Mouse (Mus musculus): ENCODE results near the gene Trit1. TPM values are rescaled to one million over a fixed set of nuclear protein-coding genes. Genes with fewer than 3 reads are reported as not detected.
A peak's percentile ranks its signal among the peaks of the same experiment; 100 is the strongest.

Trit1 gene
- polyA plus RNA-seq, 1 experiment from 2014 or later, result 18.1 TPM

DNA sequence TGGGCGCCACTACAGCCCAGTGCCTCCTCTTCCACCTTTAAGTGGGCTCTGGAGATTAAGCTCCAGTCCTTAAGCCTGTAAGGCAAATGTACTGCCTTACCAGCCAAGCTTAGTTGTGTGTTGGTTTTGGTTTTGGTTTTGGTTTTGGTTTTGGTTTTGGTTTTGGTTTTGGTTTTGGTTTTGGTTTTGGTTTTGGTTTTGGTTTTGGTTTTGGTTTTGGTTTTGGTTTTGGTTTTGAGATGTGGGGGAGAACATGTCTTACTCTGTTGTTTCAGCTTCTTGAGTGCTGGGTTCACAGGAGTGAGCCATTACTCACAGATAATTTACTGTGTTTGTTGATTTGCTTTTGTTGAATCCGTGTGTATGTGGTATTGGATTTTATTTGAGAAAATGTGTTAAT is 68.9 kb downstream of the Trit1 start:
- Histone ChIP-seq H3K36me3 (ENCODE audit: insufficient read depth, low read length) (no peaks in the 10 kb centered on the region), H3K27ac (ENCODE audit: low read length) (no peak overlapping the region), H3K4me2 (replicated peaks; ENCODE audit: low read depth, low read length) (no peak overlapping the region), H3K4me3 (ENCODE audit: low read length) (no peak overlapping the region), H3K9me3 (ENCODE audit: low read length) (no peaks in the 10 kb centered on the region), H3K4me1 (ENCODE audit: insufficient read depth, low read length) (no peaks in the 10 kb centered on the region), H3K27me3 (ENCODE audit: insufficient read depth, low read length) (no peaks in the 10 kb centered on the region), H3K9ac (replicated peaks; ENCODE audit: low read length) (no peak overlapping the region)
- no peak for ATAC-seq (ENCODE audit: low FRiP score, low TSS enrichment)
- WGBS, result 67% methylated on average over 2 of the region's 2 CpGs

DNA sequence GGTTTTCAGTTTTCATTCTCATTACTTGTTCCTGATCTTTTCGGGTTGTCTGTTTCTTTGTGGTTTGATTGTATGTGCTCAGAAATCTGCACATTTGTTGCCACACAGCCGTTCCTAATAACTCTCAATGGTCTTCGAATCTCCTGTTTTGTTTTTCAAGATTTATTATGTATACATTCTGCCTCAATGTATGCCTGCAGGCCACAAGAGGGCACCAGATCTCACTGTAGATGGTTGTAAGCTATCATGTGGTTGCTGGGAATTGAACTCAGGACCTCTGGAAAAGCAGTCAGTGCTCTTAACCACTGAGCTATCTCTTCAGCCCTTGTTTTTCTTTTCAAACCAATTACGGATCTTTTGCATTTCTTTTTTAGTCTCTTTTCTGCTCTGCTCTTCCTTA is 70.0 kb downstream of the Trit1 start:
- no peak overlapping the region for H3K4me3 ChIP-seq (ENCODE audit: low read length)
- no peak overlapping the region for H3K27ac ChIP-seq (ENCODE audit: low read length)
- no peak overlapping the region for H3K4me2 ChIP-seq (replicated peaks; ENCODE audit: low read depth, low read length)
- WGBS, result 81% methylated on average over 4 of the region's 4 CpGs
- no peak for ATAC-seq (ENCODE audit: low FRiP score, low TSS enrichment)
- H3K4me1 ChIP-seq (ENCODE audit: insufficient read depth, low read length), result no peaks in the 10 kb centered on the region
- no peaks in the 10 kb centered on the region for H3K9me3 ChIP-seq (ENCODE audit: low read length)
- no peaks in the 10 kb centered on the region for H3K36me3 ChIP-seq (ENCODE audit: insufficient read depth, low read length)
- H3K9ac ChIP-seq (replicated peaks; ENCODE audit: low read length), result no peak overlapping the region
- H3K27me3 ChIP-seq (ENCODE audit: insufficient read depth, low read length), result no peaks in the 10 kb centered on the region

DNA sequence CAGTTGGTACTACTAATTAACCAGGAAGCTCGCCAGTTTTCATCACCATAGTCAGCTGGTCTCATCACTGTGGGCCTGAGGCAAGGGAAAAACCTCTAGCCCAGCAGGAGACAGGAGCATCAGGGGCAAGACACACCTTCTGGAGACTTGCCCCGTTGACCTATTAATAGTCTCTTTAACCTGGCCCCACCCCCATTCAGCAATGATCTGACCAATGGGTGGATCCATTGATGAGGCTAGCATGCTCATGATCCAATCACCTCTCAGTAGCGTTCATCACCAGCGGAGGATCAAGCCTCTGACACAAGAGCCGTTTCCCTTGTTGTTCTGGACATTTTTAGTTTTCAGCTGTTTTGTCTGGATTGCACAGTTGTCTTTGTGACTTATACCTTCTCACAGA is 76.2 kb downstream of the Trit1 start:
- Histone ChIP-seq H3K9ac (replicated peaks; ENCODE audit: low read length) (no peak overlapping the region), H3K4me3 (ENCODE audit: low read length) (no peak overlapping the region), H3K4me1 (ENCODE audit: insufficient read depth, low read length) (no peaks in the 10 kb centered on the region), H3K9me3 (ENCODE audit: low read length) (no peaks in the 10 kb centered on the region), H3K4me2 (replicated peaks; ENCODE audit: low read depth, low read length) (no peak overlapping the region), H3K36me3 (ENCODE audit: insufficient read depth, low read length) (no peaks in the 10 kb centered on the region), H3K27me3 (ENCODE audit: insufficient read depth, low read length) (no peaks in the 10 kb centered on the region), H3K27ac (ENCODE audit: low read length) (no peak overlapping the region)
- 64% methylated on average over 5 of the region's 5 CpGs for WGBS
- ATAC-seq (ENCODE audit: low FRiP score, low TSS enrichment), result no peak

DNA sequence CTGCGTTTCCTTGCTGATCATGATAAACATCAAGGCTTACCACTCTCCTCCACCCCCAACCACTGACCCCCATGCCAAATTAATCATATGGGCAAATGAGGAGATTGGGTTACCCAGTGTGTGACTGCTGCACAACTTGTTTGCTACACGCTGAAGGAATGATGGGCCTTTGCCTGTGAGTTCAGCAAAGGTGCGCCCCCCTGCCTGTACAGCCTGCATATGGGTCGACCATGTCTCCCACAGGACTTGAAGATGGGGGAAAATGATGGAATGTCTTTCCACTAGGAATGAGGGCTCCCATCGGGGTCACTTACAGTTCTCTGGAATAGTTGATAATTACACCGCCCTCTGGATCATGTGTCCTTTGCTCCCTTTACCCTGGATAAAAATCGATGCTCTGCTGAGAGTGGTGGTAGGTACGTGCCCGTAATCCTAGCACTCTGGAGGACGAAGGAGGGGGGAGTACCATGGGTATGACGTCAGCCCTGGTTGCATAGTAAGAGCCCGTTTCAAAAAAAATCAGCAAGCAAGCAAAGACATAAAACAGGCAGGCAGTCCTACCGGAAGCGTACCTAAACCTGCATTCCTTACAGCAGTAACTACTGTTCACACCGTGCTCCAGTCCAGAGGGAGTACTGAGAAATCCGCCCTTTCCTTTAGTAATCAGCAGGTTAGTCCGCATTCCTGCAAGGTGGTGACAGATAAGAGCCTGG is 76.8 kb downstream of the Trit1 start:
- H3K4me3 ChIP-seq (ENCODE audit: low read length), result peak overlapping the region; percentile 13; the same call in 1 of the 2 replicates
- peak; percentile 76 for ATAC-seq (ENCODE audit: low FRiP score, low TSS enrichment)
- H3K27ac ChIP-seq (ENCODE audit: low read length), result 0 out of 2 replicates have a peak overlapping the region, but pooled peaks have one; percentile 12
- no peaks in the 10 kb centered on the region for H3K36me3 ChIP-seq (ENCODE audit: insufficient read depth, low read length)
- H3K9me3 ChIP-seq (ENCODE audit: low read length), result no peaks in the 10 kb centered on the region
- no peak overlapping the region for H3K9ac ChIP-seq (replicated peaks; ENCODE audit: low read length)
- peak overlapping the region; percentile 31 for H3K4me2 ChIP-seq (replicated peaks; ENCODE audit: low read depth, low read length)
- WGBS, result 44% methylated on average over 17 of the region's 17 CpGs
- H3K27me3 ChIP-seq (ENCODE audit: insufficient read depth, low read length), result no peaks in the 10 kb centered on the region
- no peaks in the 10 kb centered on the region for H3K4me1 ChIP-seq (ENCODE audit: insufficient read depth, low read length)

DNA sequence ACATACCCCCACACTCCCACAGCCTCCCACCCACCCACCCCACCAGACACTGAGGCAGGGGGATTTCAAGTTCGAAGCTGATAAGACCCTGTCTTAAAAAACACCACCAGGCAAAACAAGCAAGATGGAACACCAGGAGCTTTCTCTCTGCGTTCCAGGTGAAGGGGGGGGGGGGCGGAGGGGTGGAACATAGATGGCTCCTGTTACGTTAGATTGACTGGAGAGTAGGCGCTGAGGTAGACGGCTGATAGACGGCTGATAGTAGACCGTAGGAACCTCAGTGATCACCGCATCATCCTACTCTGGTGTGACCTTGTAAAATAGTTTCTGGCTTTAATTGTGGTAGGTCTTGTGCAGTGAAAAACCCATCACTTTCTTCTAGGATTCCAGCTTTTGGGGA is 77.5 kb downstream of the Trit1 start:
- 60% methylated on average over 9 of the region's 9 CpGs for WGBS
- H3K4me2 ChIP-seq (replicated peaks; ENCODE audit: low read depth, low read length), result no peak overlapping the region
- no peak overlapping the region for H3K9ac ChIP-seq (replicated peaks; ENCODE audit: low read length)
- H3K27me3 ChIP-seq (ENCODE audit: insufficient read depth, low read length), result no peaks in the 10 kb centered on the region
- no peaks in the 10 kb centered on the region for H3K36me3 ChIP-seq (ENCODE audit: insufficient read depth, low read length)
- H3K4me3 ChIP-seq (ENCODE audit: low read length), result no peak overlapping the region
- ATAC-seq (ENCODE audit: low FRiP score, low TSS enrichment), result no peak
- no peaks in the 10 kb centered on the region for H3K9me3 ChIP-seq (ENCODE audit: low read length)
- no peak overlapping the region for H3K27ac ChIP-seq (ENCODE audit: low read length)
- H3K4me1 ChIP-seq (ENCODE audit: insufficient read depth, low read length), result no peaks in the 10 kb centered on the region

Other genes with a start within 250 kb of the Trit1 start
- gene Ppt1, start 180.4 kb upstream of the Trit1 start, polyA plus RNA-seq (2015; fragmentation: Nextera tagmentation; extraction: Ambion mirVana), result 92.0 and 97.9 TPM in 2 replicates
- 79.7 and 90.2 TPM in 2 replicates for gene Cap1, start 130.5 kb upstream of the Trit1 start, polyA plus RNA-seq (2015; fragmentation: Nextera tagmentation; extraction: Ambion mirVana)
- 3.1 and 3.4 TPM in 2 replicates for gene Mfsd2a, start 55.4 kb upstream of the Trit1 start, polyA plus RNA-seq (2015; fragmentation: Nextera tagmentation; extraction: Ambion mirVana)
- 6.8 and 7.0 TPM in 2 replicates for gene Mycl, start 20.9 kb upstream of the Trit1 start, polyA plus RNA-seq (2015; fragmentation: Nextera tagmentation; extraction: Ambion mirVana)
- 0.17 and 0.26 TPM in 2 replicates for gene Bmp8b, start 88.6 kb downstream of the Trit1 start, polyA plus RNA-seq (2015; fragmentation: Nextera tagmentation; extraction: Ambion mirVana)
- gene Oxct2b, start 99.7 kb downstream of the Trit1 start, polyA plus RNA-seq (2015; fragmentation: Nextera tagmentation; extraction: Ambion mirVana), result 0.12 TPM in 1 of 2 replicates, not detected in the other
- gene Ppie, start 123.4 kb downstream of the Trit1 start, polyA plus RNA-seq (2015; fragmentation: Nextera tagmentation; extraction: Ambion mirVana), result 112 TPM in 2 replicates
- 1.3 and 1.7 TPM in 2 replicates for gene Hpcal4, start 166.6 kb downstream of the Trit1 start, polyA plus RNA-seq (2015; fragmentation: Nextera tagmentation; extraction: Ambion mirVana)
- 0.25 and 0.28 TPM in 2 replicates for gene Nt5c1a, start 184.9 kb downstream of the Trit1 start, polyA plus RNA-seq (2015; fragmentation: Nextera tagmentation; extraction: Ambion mirVana)
- gene Heyl, start 217.0 kb downstream of the Trit1 start, polyA plus RNA-seq (2015; fragmentation: Nextera tagmentation; extraction: Ambion mirVana), result 48.8 and 50.7 TPM in 2 replicates
- 45.0 and 47.7 TPM in 2 replicates for gene Pabpc4, start 245.8 kb downstream of the Trit1 start, polyA plus RNA-seq (2015; fragmentation: Nextera tagmentation; extraction: Ambion mirVana)